Mouse (Mus musculus) midbrain, embryonic 12.5 days (tissue): Measurements from ENCODE around the gene Aspg. TPM values are rescaled to one million over a fixed set of nuclear protein-coding genes. Genes with fewer than 3 reads are reported as not detected.
A peak's percentile ranks its signal among the peaks of the same experiment; 100 is the strongest.

Experiments used
- ATAC-seq: fragments of 200-750 bp; cut with Nextera tagmentation; 2 replicates; pipeline ENCODE4 v1.8.0; 2017; ENCODE audit warnings: low read depth, moderate TSS enrichment, moderate library complexity; ENCODE audit not compliant: low FRiP score
- H3K27ac ChIP-seq: fragments of 300-500 bp; sonication (generic); replicated peaks from 2 replicates; pipeline ENCODE4 v1.5.1; 2016; ENCODE audit warnings: mild to moderate bottlenecking
- H3K27me3 ChIP-seq: fragments of 300-500 bp; sonication (generic); 2 replicates; pipeline ENCODE4 v1.6.1; 2016; ENCODE audit warnings: mild to moderate bottlenecking
- H3K36me3 ChIP-seq: fragments of 300-500 bp; sonication (generic); 2 replicates; pipeline ENCODE4 v1.6.1; 2016
- H3K4me1 ChIP-seq: fragments of 300-500 bp; sonication (generic); 2 replicates; pipeline ENCODE4 v1.6.1; 2016
- H3K4me2 ChIP-seq: fragments of 300-500 bp; sonication (generic); replicated peaks from 2 replicates; pipeline ENCODE4 v1.6.1; 2016; ENCODE audit warnings: mild to moderate bottlenecking, moderate library complexity
- H3K4me3 ChIP-seq: fragments of 300-500 bp; sonication (generic); 2 replicates; pipeline ENCODE4 v1.5.1; 2016; ENCODE audit warnings: mild to moderate bottlenecking
- H3K9ac ChIP-seq: fragments of 300-500 bp; sonication (generic); replicated peaks from 2 replicates; pipeline ENCODE4 v1.6.1; 2016; ENCODE audit warnings: mild to moderate bottlenecking, moderate library complexity
- H3K9me3 ChIP-seq: fragments of 300-500 bp; sonication (generic); 2 replicates; pipeline ENCODE4 v1.6.1; 2016; ENCODE audit warnings: mild to moderate bottlenecking
- WGBS: fragments of 180-500 bp; shearing (Covaris S2); methylation state at CpG from one replicate; pipeline ENCODE4 v1.1.7; 2016; 5-methylcytosine and 5-hydroxymethylcytosine counted together
- polyA plus RNA-seq: library from polyadenylated mRNA; unstranded; fragments of >200 nt; fragmentation: Nextera tagmentation; extraction: Ambion mirVana; gene quantifications from 2 replicates; pipeline ENCODE4 v1.2.1, GENCODE M21; 2016

The Aspg gene
- polyA plus RNA-seq, 1 experiment from 2014 or later, result 0.51 TPM

- Histone ChIP-seq H3K27ac (no peak overlapping the region), H3K9ac (no peak overlapping the region), H3K4me2 (no peak overlapping the region), H3K9me3 (no peaks in the 10 kb centered on the region), H3K4me1 (0 out of 2 replicates have a peak, but pooled peaks cover 5% of the 10 kb centered on the region), H3K4me3 (no peak overlapping the region), H3K27me3 (peaks cover 27% of the 10 kb centered on the region), H3K36me3 (no peaks in the 10 kb centered on the region)
- WGBS, result 80% methylated on average over 7 of the region's 7 CpGs
- no peak for ATAC-seq
These were observed 11.2 kb downstream of the Aspg start for GRCm38 (mm10) chr12:112117649-112118048.

- 77% methylated on average over 3 of the region's 3 CpGs for WGBS
These were observed 14.7 kb downstream of the Aspg start for GRCm38 (mm10) chr12:112121188-112121587.

GRCm38 (mm10) chr12:112125903-112126302 lies 19.4 kb downstream of the Aspg start:
- H3K4me1 ChIP-seq, result peaks cover 11% of the 10 kb centered on the region
- ATAC-seq, result no peak
- H3K27me3 ChIP-seq, result peaks cover 66% of the 10 kb centered on the region
- H3K27ac ChIP-seq, result no peak overlapping the region
- WGBS, result 89% methylated on average over 14 of the region's 14 CpGs
- no peaks in the 10 kb centered on the region for H3K9me3 ChIP-seq
- no peak overlapping the region for H3K4me2 ChIP-seq
- H3K9ac ChIP-seq, result no peak overlapping the region
- H3K36me3 ChIP-seq, result no peaks in the 10 kb centered on the region
- no peak overlapping the region for H3K4me3 ChIP-seq

More at GRCm38 (mm10) chr12:112121188-112121587, 14.7 kb downstream of the Aspg start:
- Histone ChIP-seq H3K4me2 (no peak overlapping the region), H3K9me3 (no peaks in the 10 kb centered on the region), H3K9ac (no peak overlapping the region), H3K36me3 (no peaks in the 10 kb centered on the region), H3K27me3 (peaks cover 24% of the 10 kb centered on the region), H3K4me3 (no peak overlapping the region), H3K27ac (no peak overlapping the region), H3K4me1 (no peaks in the 10 kb centered on the region)
- ATAC-seq, result no peak

- Histone ChIP-seq H3K27ac (no peak overlapping the region), H3K27me3 (peaks cover 77% of the 10 kb centered on the region), H3K36me3 (no peaks in the 10 kb centered on the region), H3K9me3 (no peaks in the 10 kb centered on the region), H3K4me3 (no peak overlapping the region), H3K4me2 (no peak overlapping the region), H3K9ac (no peak overlapping the region), H3K4me1 (peaks cover 13% of the 10 kb centered on the region)
- 61% methylated on average over 14 of the region's 14 CpGs for WGBS
- no peak for ATAC-seq
These were observed 20.6 kb downstream of the Aspg start for GRCm38 (mm10) chr12:112126931-112127635.

- H3K36me3 ChIP-seq, result no peaks in the 10 kb centered on the region
- no peaks in the 10 kb centered on the region for H3K9me3 ChIP-seq
- H3K9ac ChIP-seq, result no peak overlapping the region
- no peak overlapping the region for H3K4me3 ChIP-seq
- H3K4me1 ChIP-seq, result peaks cover 13% of the 10 kb centered on the region
- no peak for ATAC-seq
- 71% methylated on average over 4 of the region's 4 CpGs for WGBS
- H3K4me2 ChIP-seq, result no peak overlapping the region
- peaks cover 92% of the 10 kb centered on the region for H3K27me3 ChIP-seq
- no peak overlapping the region for H3K27ac ChIP-seq
These were observed 22.0 kb downstream of the Aspg start for GRCm38 (mm10) chr12:112128526-112128925.

- H3K36me3 ChIP-seq, result no peaks in the 10 kb centered on the region
- H3K4me2 ChIP-seq, result no peak overlapping the region
- WGBS, result 59% methylated on average over 6 of the region's 6 CpGs
- no peak overlapping the region for H3K27ac ChIP-seq
- H3K27me3 ChIP-seq, result peaks cover 88% of the 10 kb centered on the region
- peaks cover 13% of the 10 kb centered on the region for H3K4me1 ChIP-seq
- ATAC-seq, result no peak
- no peak overlapping the region for H3K9ac ChIP-seq
- H3K9me3 ChIP-seq, result no peaks in the 10 kb centered on the region
- no peak overlapping the region for H3K4me3 ChIP-seq
These were observed 22.9 kb downstream of the Aspg start for GRCm38 (mm10) chr12:112129300-112129856.

- Histone ChIP-seq H3K27ac (no peak overlapping the region), H3K9ac (peak overlapping the region; percentile 72), H3K4me3 (peak overlapping the region; percentile 60), H3K27me3 (peaks cover 82% of the 10 kb centered on the region), H3K4me1 (peaks cover 13% of the 10 kb centered on the region), H3K36me3 (no peaks in the 10 kb centered on the region), H3K9me3 (no peaks in the 10 kb centered on the region), H3K4me2 (peak overlapping the region; percentile 94)
- peak; percentile 69 for ATAC-seq
- WGBS, result 2% methylated on average over 54 of the region's 79 CpGs
These were observed 23.8 kb downstream of the Aspg start for GRCm38 (mm10) chr12:112130161-112130860.

GRCm38 (mm10) chr12:112130957-112131356 lies 24.5 kb downstream of the Aspg start:
- Histone ChIP-seq H3K4me1 (peaks cover 13% of the 10 kb centered on the region), H3K27me3 (peaks cover 79% of the 10 kb centered on the region), H3K4me2 (peak overlapping the region; percentile 94), H3K4me3 (peak overlapping the region; percentile 60), H3K27ac (no peak overlapping the region), H3K9ac (peak overlapping the region; percentile 72; the same call in 1 of the 2 replicates), H3K36me3 (no peaks in the 10 kb centered on the region), H3K9me3 (no peaks in the 10 kb centered on the region)
- peak; percentile 32; the same call in 1 of the 2 replicates for ATAC-seq
- 12% methylated on average over 31 of the region's 32 CpGs for WGBS

GRCm38 (mm10) chr12:112140231-112140630 lies 33.8 kb downstream of the Aspg start:
- Histone ChIP-seq H3K4me1 (peaks cover 29% of the 10 kb centered on the region), H3K9ac (no peak overlapping the region), H3K36me3 (no peaks in the 10 kb centered on the region), H3K27me3 (peaks cover 66% of the 10 kb centered on the region), H3K9me3 (no peaks in the 10 kb centered on the region), H3K4me2 (no peak overlapping the region), H3K4me3 (no peak overlapping the region), H3K27ac (no peak overlapping the region)
- ATAC-seq, result peak; percentile 16; the same call in 1 of the 2 replicates
- WGBS, result 2% methylated on average over 5 of the region's 5 CpGs

GRCm38 (mm10) chr12:112140745-112141144 lies 34.3 kb downstream of the Aspg start:
- Histone ChIP-seq H3K9ac (no peak overlapping the region), H3K27ac (no peak overlapping the region), H3K9me3 (no peaks in the 10 kb centered on the region), H3K36me3 (no peaks in the 10 kb centered on the region), H3K4me2 (no peak overlapping the region), H3K27me3 (peaks cover 70% of the 10 kb centered on the region), H3K4me1 (peaks cover 34% of the 10 kb centered on the region), H3K4me3 (no peak overlapping the region)
- WGBS, result 60% methylated on average over 7 of the region's 7 CpGs
- no peak for ATAC-seq

- H3K4me2 ChIP-seq, result no peak overlapping the region
- peaks cover 73% of the 10 kb centered on the region for H3K27me3 ChIP-seq
- WGBS, result 5% methylated on average over 6 of the region's 6 CpGs
- H3K9me3 ChIP-seq, result no peaks in the 10 kb centered on the region
- no peak overlapping the region for H3K4me3 ChIP-seq
- H3K27ac ChIP-seq, result no peak overlapping the region
- no peaks in the 10 kb centered on the region for H3K36me3 ChIP-seq
- H3K4me1 ChIP-seq, result peaks cover 40% of the 10 kb centered on the region
- ATAC-seq, result no peak
- no peak overlapping the region for H3K9ac ChIP-seq
These were observed 34.8 kb downstream of the Aspg start for GRCm38 (mm10) chr12:112141300-112141699.
